In genomic region chr15:98710442-98710841, GRCm38 (mm10) we compare ENCODE assay signal across 8 mouse cellular contexts. TPM values are rescaled to one million over a fixed set of nuclear protein-coding genes. Genes with fewer than 3 reads are reported as not detected.
DNase-seq lines count a peak whose midpoint lies in the region; ATAC-seq lines count a peak whose summit lies in the region.

No protein-coding gene starts in this region.

- no peak for ATAC-seq in cerebellum, adult (ENCODE audit: insufficient number of reproducible peaks, low FRiP score, low TSS enrichment)
- ATAC-seq in embryonic facial prominence, embryonic 11.5 days (replicated peaks; ENCODE audit: insufficient number of reproducible peaks, low FRiP score, low TSS enrichment, low read depth), result no peak
- ATAC-seq in megakaryocyte, adult 5-6 weeks (ENCODE audit: poor library complexity, severe bottlenecking), result peak; percentile 65

- no peaks in the 10 kb centered on the region for H3K9me3 ChIP-seq in embryonic facial prominence, embryonic 11.5 days (replicated peaks; ENCODE audit: control insufficient read depth, low read length)

- H3K27ac ChIP-seq in embryonic facial prominence, embryonic 11.5 days (replicated peaks; ENCODE audit: low read depth, low read length), result no peak overlapping the region

- peak; percentile 53 for DNase-seq in cerebellum, adult 11 months
- peak; percentile 79 for DNase-seq in 416B (ENCODE audit: low read depth)
- peak; percentile 78 to 87 for DNase-seq in adrenal gland, postnatal 36 days
- DNase-seq in embryonic facial prominence, embryonic 11.5 days (ENCODE audit: low spot score), result peak; percentile 74
- peak; percentile 89 to 90 for DNase-seq in kidney, postnatal 4 days
- DNase-seq in spleen, postnatal 10 days (ENCODE audit: low spot score in 2 of 2), result peak; percentile 64 to 89

- no peaks in the 10 kb centered on the region for H3K4me1 ChIP-seq in embryonic facial prominence, embryonic 11.5 days (ENCODE audit: control insufficient read depth, insufficient read depth, low read length)

- no peak overlapping the region for H3K9ac ChIP-seq in embryonic facial prominence, embryonic 11.5 days (replicated peaks; ENCODE audit: low read length)

- WGBS in embryonic facial prominence, embryonic 11.5 days, result 17% methylated on average over 9 of the region's 9 CpGs

- no peak overlapping the region for H3K4me2 ChIP-seq in embryonic facial prominence, embryonic 11.5 days (ENCODE audit: low read depth, low read length)

- no peaks in the 10 kb centered on the region for H3K36me3 ChIP-seq in embryonic facial prominence, embryonic 11.5 days (replicated peaks; ENCODE audit: control insufficient read depth, insufficient read depth, low read depth, low read length)

- no peaks in the 10 kb centered on the region for H3K27me3 ChIP-seq in embryonic facial prominence, embryonic 11.5 days (ENCODE audit: control insufficient read depth, insufficient read depth, low read length)

- no peak overlapping the region for H3K4me3 ChIP-seq in embryonic facial prominence, embryonic 11.5 days (ENCODE audit: low read depth, low read length)

RNA-seq across cellular contexts. Expression of gene Ccdc65, which starts 2.4 kb away (rescaled TPM):
- total RNA-seq in adrenal gland, postnatal 36 days (2021), result under 1 TPM; 0.23 to 0.26 TPM
- 1.3 TPM in 2 replicates for polyA plus RNA-seq in embryonic facial prominence, embryonic 11.5 days (2014; fragmentation: Nextera tagmentation; extraction: Ambion mirVana)
- total RNA-seq in megakaryocyte, adult 5-6 weeks (2015), result not detected in 2 replicates
- not detected in 2 replicates for total RNA-seq in megakaryocyte, adult 5-6 weeks (2017)

RNA-seq across cellular contexts. Expression of gene Fkbp11, which starts 17.6 kb away (rescaled TPM):
- 1 to 10 TPM; 7.5 to 9.1 TPM for total RNA-seq in adrenal gland, postnatal 36 days (2021)
- polyA plus RNA-seq in embryonic facial prominence, embryonic 11.5 days (2014; fragmentation: Nextera tagmentation; extraction: Ambion mirVana), result 18.9 and 21.0 TPM in 2 replicates
- total RNA-seq in megakaryocyte, adult 5-6 weeks (2015), result 0.40 TPM in 1 of 2 replicates, not detected in the other
- 0.33 and 1.4 TPM in 2 replicates for total RNA-seq in megakaryocyte, adult 5-6 weeks (2017)

RNA-seq across cellular contexts. Expression of gene Rnd1, which starts 33.2 kb away (rescaled TPM):
- total RNA-seq in adrenal gland, postnatal 36 days (2021), result 1 to 10 TPM; 2.1 to 2.4 TPM
- 0.63 and 0.92 TPM in 2 replicates for polyA plus RNA-seq in embryonic facial prominence, embryonic 11.5 days (2014; fragmentation: Nextera tagmentation; extraction: Ambion mirVana)
- 0.73 and 1.6 TPM in 2 replicates for total RNA-seq in megakaryocyte, adult 5-6 weeks (2015)
- 2.9 and 4.3 TPM in 2 replicates for total RNA-seq in megakaryocyte, adult 5-6 weeks (2017)

RNA-seq across cellular contexts. Expression of gene Ddx23, which starts 47.7 kb away (rescaled TPM):
- 10 to 100 TPM; 75.5 to 84.3 TPM for total RNA-seq in adrenal gland, postnatal 36 days (2021)
- 20.8 and 22.0 TPM in 2 replicates for polyA plus RNA-seq in embryonic facial prominence, embryonic 11.5 days (2014; fragmentation: Nextera tagmentation; extraction: Ambion mirVana)
- 20.2 and 23.4 TPM in 2 replicates for total RNA-seq in megakaryocyte, adult 5-6 weeks (2015)
- 84.3 and 106 TPM in 2 replicates for total RNA-seq in megakaryocyte, adult 5-6 weeks (2017)

RNA-seq across cellular contexts. Expression of gene Arf3, which starts 52.6 kb away (rescaled TPM):
- 100 to 1,000 TPM; 132 to 140 TPM for total RNA-seq in adrenal gland, postnatal 36 days (2021)
- polyA plus RNA-seq in embryonic facial prominence, embryonic 11.5 days (2014; fragmentation: Nextera tagmentation; extraction: Ambion mirVana), result 24.5 and 28.7 TPM in 2 replicates
- 28.3 and 35.9 TPM in 2 replicates for total RNA-seq in megakaryocyte, adult 5-6 weeks (2015)
- total RNA-seq in megakaryocyte, adult 5-6 weeks (2017), result 33.8 and 37.8 TPM in 2 replicates
